36 mouse cellular contexts compared by ENCODE assay signal in the genomic region with DNA sequence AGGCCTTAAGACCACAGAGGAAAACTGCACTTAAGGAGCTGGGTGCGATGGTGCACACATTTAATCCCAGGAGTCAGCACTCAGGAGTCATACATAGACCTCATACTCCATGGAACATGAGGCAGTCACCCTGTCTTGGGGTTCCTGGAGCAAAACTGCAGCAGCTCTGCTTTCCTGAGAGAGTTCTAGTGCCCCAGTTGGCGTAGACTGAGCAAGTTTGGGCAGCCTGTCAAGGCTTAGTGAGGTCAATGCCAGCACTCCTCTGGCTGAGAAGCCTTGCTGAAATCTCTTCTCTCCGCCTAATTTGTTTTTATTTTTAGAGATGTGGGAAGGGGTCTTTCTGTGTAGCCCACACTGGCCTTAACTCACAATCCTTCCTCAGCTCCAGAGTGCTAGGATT. TPM values are rescaled to one million over a fixed set of nuclear protein-coding genes. Genes with fewer than 3 reads are reported as not detected.
A peak's percentile ranks its signal among the peaks of the same experiment; 100 is the strongest.
DNase-seq lines count a peak whose midpoint lies in the region; ATAC-seq lines count a peak whose summit lies in the region.
"Had no signal": no experiment of that assay in that cellular context is flagged by ENCODE, and none has a peak within 500 bp of the region (broad histone marks: within the 10 kb centered on the region; RNA-seq: fewer than 3 reads in every experiment).

No protein-coding gene starts in this region.

- no peak for ATAC-seq in megakaryocyte-erythroid progenitor cell, adult 5-6 weeks (replicated peaks; ENCODE audit: low FRiP score, low TSS enrichment, poor library complexity, severe bottlenecking)
- ATAC-seq: forebrain, embryonic 14.5 days; lung, postnatal 0 days; midbrain, embryonic 13.5 days; Patski had no signal

- DNase-seq in adrenal gland, adult 2 months, result peak; percentile 74
- no peak for DNase-seq in adrenal gland, postnatal 4 days (ENCODE audit: low spot score in 2 of 2)
- peak; percentile 56 to 74 for DNase-seq in cerebellum, postnatal 25 days
- no peak for DNase-seq in cerebellum, adult 9-10 months
- DNase-seq in gastrocnemius, postnatal 10 days, result peak; percentile 65
- no peak for DNase-seq in gastrocnemius, postnatal 25 days
- peak; percentile 92 for DNase-seq in adipocyte (ENCODE audit: low spot score)
- DNase-seq: cerebellum, adult 11-12 months; kidney, adult 18-20 months; kidney, postnatal 25 days; liver, embryonic 13.5 days; lung, adult 18-20 months; lung, postnatal 4 days; right cerebral cortex, postnatal 4 days; thymus, adult 2 months; thymus, postnatal 36 days had no signal

RNA-seq across cellular contexts. Expression of a gene that starts 5.9 kb away (rescaled TPM):
- 1 to 10 TPM; 3.0 to 3.3 TPM for total RNA-seq in adrenal gland, adult 2 months (2021)
- polyA plus RNA-seq in adrenal gland, adult 2 months (2012; rRNA removed), result 3.3 and 3.7 TPM in 2 replicates
- total RNA-seq in adrenal gland, postnatal 4 days (2021), result 1 to 10 TPM in 1 of 2 experiments, under 1 TPM in 1; 0.95 to 2.1 TPM
- total RNA-seq in gastrocnemius, postnatal 10 days (2021), result under 1 TPM in 1 of 2 experiments, not detected in 1; 0.61 TPM
- not detected for total RNA-seq in gastrocnemius, postnatal 25 days (2021)
- 1.5 and 9.6 TPM in 2 replicates for total RNA-seq in megakaryocyte-erythroid progenitor cell, adult 5-6 weeks (2014; fragmentation: Nextera tagmentation)
- 2.9 and 11.9 TPM in 2 replicates for total RNA-seq in megakaryocyte-erythroid progenitor cell, adult 5-6 weeks (2017)
- total RNA-seq: gastrocnemius, adult 8-10 months; layer of hippocampus, adult 18-20 months; layer of hippocampus, postnatal 14 days had no signal

RNA-seq across cellular contexts. Expression of a gene that starts 6.8 kb away (rescaled TPM):
- total RNA-seq in adrenal gland, adult 2 months (2021), result 10 to 100 TPM; 60.1 to 73.3 TPM
- 124 and 142 TPM in 2 replicates for polyA plus RNA-seq in adrenal gland, adult 2 months (2012; rRNA removed)
- 10 to 100 TPM; 57.3 to 60.5 TPM for total RNA-seq in adrenal gland, postnatal 4 days (2021)
- 10 to 100 TPM; 28.0 to 34.7 TPM for total RNA-seq in gastrocnemius, postnatal 10 days (2021)
- 10 to 100 TPM; 41.7 to 47.2 TPM for total RNA-seq in gastrocnemius, postnatal 25 days (2021)
- 11.7 and 15.6 TPM in 2 replicates for total RNA-seq in megakaryocyte-erythroid progenitor cell, adult 5-6 weeks (2014; fragmentation: Nextera tagmentation)
- 4.3 and 4.8 TPM in 2 replicates for total RNA-seq in megakaryocyte-erythroid progenitor cell, adult 5-6 weeks (2017)

RNA-seq across cellular contexts. Expression of a gene that starts 19.6 kb away (rescaled TPM):
- not detected for total RNA-seq in adrenal gland, adult 2 months (2021)
- polyA plus RNA-seq in adrenal gland, adult 2 months (2012; rRNA removed), result 0.52 TPM in 1 of 2 replicates, not detected in the other
- under 1 TPM in 1 of 2 experiments, not detected in 1; 0.25 TPM for total RNA-seq in adrenal gland, postnatal 4 days (2021)
- not detected for total RNA-seq in gastrocnemius, postnatal 10 days (2021)
- total RNA-seq in gastrocnemius, postnatal 25 days (2021), result not detected
- total RNA-seq in megakaryocyte-erythroid progenitor cell, adult 5-6 weeks (2014; fragmentation: Nextera tagmentation), result not detected in 2 replicates
- total RNA-seq in megakaryocyte-erythroid progenitor cell, adult 5-6 weeks (2017), result not detected in 2 replicates
- total RNA-seq: gastrocnemius, adult 8-10 months; hematopoietic stem cell, adult 5-6 weeks; MEL had no signal
- polyA plus RNA-seq: embryonic facial prominence, embryonic 11.5 days; limb, embryonic 13.5 days; liver, embryonic 13.5 days; spleen, adult 2 months had no signal

RNA-seq across cellular contexts. Expression of a gene that starts 35.0 kb away (rescaled TPM):
- not detected for total RNA-seq in adrenal gland, adult 2 months (2021)
- 0.28 and 0.73 TPM in 2 replicates for polyA plus RNA-seq in adrenal gland, adult 2 months (2012; rRNA removed)
- not detected for total RNA-seq in adrenal gland, postnatal 4 days (2021)
- not detected for total RNA-seq in gastrocnemius, postnatal 10 days (2021)
- total RNA-seq in gastrocnemius, postnatal 25 days (2021), result not detected
- 0.61 TPM in 1 of 2 replicates, not detected in the other for total RNA-seq in megakaryocyte-erythroid progenitor cell, adult 5-6 weeks (2014; fragmentation: Nextera tagmentation)
- total RNA-seq in megakaryocyte-erythroid progenitor cell, adult 5-6 weeks (2017), result not detected in 2 replicates
- total RNA-seq: gastrocnemius, adult 8-10 months; hematopoietic stem cell, adult 5-6 weeks; layer of hippocampus, adult 18-20 months; layer of hippocampus, postnatal 14 days; left cerebral cortex, postnatal 36 days had no signal
- polyA plus RNA-seq: embryonic facial prominence, embryonic 11.5 days; forebrain, embryonic 14.5 days; heart, embryonic 11.5 days; heart, postnatal 0 days; hindbrain, embryonic 15.5 days; intestine, embryonic 14.5 days; kidney, embryonic 15.5 days; limb, embryonic 13.5 days; liver, embryonic 13.5 days; lung, postnatal 0 days; midbrain, embryonic 13.5 days; neural tube, embryonic 13.5 days; Patski had no signal

RNA-seq across cellular contexts. Expression of a gene that starts 44.1 kb away (rescaled TPM):
- 10 to 100 TPM; 54.5 to 69.2 TPM for total RNA-seq in adrenal gland, adult 2 months (2021)
- 376 and 526 TPM in 2 replicates for polyA plus RNA-seq in adrenal gland, adult 2 months (2012; rRNA removed)
- total RNA-seq in adrenal gland, postnatal 4 days (2021), result 10 to 100 TPM; 44.3 TPM
- 10 to 100 TPM; 23.4 to 24.1 TPM for total RNA-seq in gastrocnemius, postnatal 10 days (2021)
- total RNA-seq in gastrocnemius, postnatal 25 days (2021), result 10 to 100 TPM; 21.9 to 26.8 TPM
- 28.8 and 47.9 TPM in 2 replicates for total RNA-seq in megakaryocyte-erythroid progenitor cell, adult 5-6 weeks (2014; fragmentation: Nextera tagmentation)
- total RNA-seq in megakaryocyte-erythroid progenitor cell, adult 5-6 weeks (2017), result 44.6 and 46.3 TPM in 2 replicates

Comparison
In these comparisons a context has a peak if more than half of its experiments do, and no peak if none do; other contexts are left out.
1. DNase-seq: peak in adrenal gland, adult 2 months (single experiment), cerebellum, postnatal 25 days (2 of 2), gastrocnemius, postnatal 10 days (single experiment) and adipocyte (single experiment); none in adrenal gland, postnatal 4 days (0 of 2), cerebellum, adult 9-10 months (single experiment) and gastrocnemius, postnatal 25 days (single experiment).